Mouse (Mus musculus) skeletal muscle tissue, postnatal 0 days (tissue): Measurements from ENCODE around the gene Spata19. TPM values are rescaled to one million over a fixed set of nuclear protein-coding genes. Genes with fewer than 3 reads are reported as not detected.

Experiments
- polyA plus RNA-seq: library from polyadenylated mRNA; unstranded; fragments of >200 nt; fragmentation: Nextera tagmentation; extraction: Ambion mirVana; gene quantifications from 2 replicates; pipeline ENCODE4 v1.2.1, GENCODE M21; 2015

Spata19 gene
- not detected in 2 replicates for polyA plus RNA-seq

GRCm38 (mm10) chr9:27396500-27396899, at the start of gene Spata19:
Gene Spata19, plus strand, starts transcription at chr9:27396800.

Other genes starting within 250 kb of the Spata19 start
- gene Jam3, start 241.4 kb upstream of the Spata19 start, polyA plus RNA-seq, result 69.7 and 69.9 TPM in 2 replicates
- gene Igsf9b, start 97.6 kb upstream of the Spata19 start, polyA plus RNA-seq, result 1.3 and 1.4 TPM in 2 replicates